Mouse (Mus musculus): ENCODE data around the gene Frat2.

DNA sequence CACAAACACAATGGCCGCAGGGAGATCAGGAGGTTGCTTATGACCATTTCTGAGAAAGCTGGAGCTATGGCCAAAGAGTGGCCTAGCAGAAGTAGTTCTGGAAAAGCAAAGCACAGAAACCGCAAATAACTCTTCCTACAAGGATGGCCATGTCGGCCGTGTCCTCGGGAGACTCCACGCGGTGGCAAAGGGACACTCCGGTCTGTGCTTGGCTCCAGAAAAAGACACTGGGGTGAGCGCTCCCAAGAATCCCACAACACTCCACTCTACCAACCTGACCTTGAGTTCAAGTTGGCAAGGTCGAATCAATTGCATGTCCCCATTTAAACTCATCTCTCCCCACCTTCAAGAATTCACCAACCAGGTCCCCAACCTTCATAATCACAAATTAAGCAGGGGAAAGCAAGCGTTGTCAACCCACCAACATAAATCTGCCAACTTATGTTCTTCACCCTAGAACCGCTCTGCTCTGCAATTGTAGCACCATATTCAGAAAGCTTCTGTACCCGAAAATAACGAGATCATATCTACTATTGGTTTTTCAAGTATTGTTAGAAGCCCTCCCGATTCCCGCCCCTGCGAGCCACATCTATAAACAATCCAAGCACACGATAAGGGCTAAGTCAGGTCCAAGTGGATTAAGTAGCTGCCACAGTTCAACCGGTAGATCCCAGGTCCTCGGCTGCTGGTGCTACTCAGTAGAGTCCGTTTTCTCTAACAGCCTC lies 1.4 kb downstream of the Frat2 start:
- TF ChIP-seq CTCF (IDR thresholded peaks at IDR 0.05) (peak; percentile 42), POLR2A (IDR thresholded peaks at IDR 0.05; ENCODE audit: insufficient read depth, low read depth, low read length) (no peak)
